Mouse (Mus musculus) limb, embryonic 14.5 days (tissue): ENCODE results near the gene Mycbpap. TPM values are rescaled to one million over a fixed set of nuclear protein-coding genes. Genes with fewer than 3 reads are reported as not detected.

Experiments
- ATAC-seq: fragments of 200-750 bp; cut with Nextera tagmentation; 2 replicates; pipeline ENCODE4 v1.8.0; 2017; ENCODE audit warnings: low read depth, moderate number of reproducible peaks, moderate TSS enrichment; ENCODE audit not compliant: low FRiP score
- DNase-seq: peaks from one replicate; pipeline ENCODE4 v3.0.0-alpha.2; 2015; ENCODE audit warnings: low spot score
- H3K27ac ChIP-seq: fragments of 300-500 bp; sonication (generic); replicated peaks from 2 replicates; pipeline ENCODE4 v1.5.1; 2014; ENCODE audit warnings: low read depth, mild to moderate bottlenecking, low read length, moderate library complexity, mixed read lengths
- H3K27me3 ChIP-seq: fragments of 300-500 bp; sonication (generic); 2 replicates; pipeline ENCODE4 v1.6.1; 2014; ENCODE audit warnings: low read length, mixed read lengths; ENCODE audit not compliant: control insufficient read depth, insufficient read depth
- H3K36me3 ChIP-seq: fragments of 300-500 bp; sonication (generic); 2 replicates; pipeline ENCODE4 v1.6.1; 2014; ENCODE audit warnings: mild to moderate bottlenecking, low read length, moderate library complexity, mixed read lengths; ENCODE audit not compliant: control insufficient read depth, insufficient read depth
- H3K4me1 ChIP-seq: fragments of 300-500 bp; sonication (generic); 2 replicates; pipeline ENCODE4 v1.6.1; 2014; ENCODE audit warnings: antibody characterized with exemption, low read length, mixed read lengths; ENCODE audit not compliant: control insufficient read depth, insufficient read depth
- H3K4me2 ChIP-seq: fragments of 300-500 bp; sonication (generic); replicated peaks from 2 replicates; pipeline ENCODE4 v1.6.1; 2014; ENCODE audit warnings: low read depth, mild to moderate bottlenecking, low read length, moderate library complexity; ENCODE audit not compliant: severe bottlenecking
- H3K4me3 ChIP-seq: fragments of 300-500 bp; sonication (generic); replicated peaks from 2 replicates; pipeline ENCODE4 v1.5.1; 2014; ENCODE audit warnings: low read length
- H3K9ac ChIP-seq: fragments of 300-500 bp; sonication (generic); 2 replicates; pipeline ENCODE4 v1.6.1; 2014; ENCODE audit warnings: mild to moderate bottlenecking, low read depth, low read length, moderate library complexity; ENCODE audit not compliant: severe bottlenecking
- H3K9me3 ChIP-seq: fragments of 300-500 bp; sonication (generic); 2 replicates; pipeline ENCODE4 v1.6.1; 2016; ENCODE audit warnings: low read length; ENCODE audit not compliant: control insufficient read depth
- POLR2A ChIP-seq: fragments of 200-500 bp; IDR thresholded peaks from 2 replicates; pipeline ENCODE4 v1.8.0; 2012; ENCODE audit warnings: inconsistent platforms, mild to moderate bottlenecking, moderate library complexity, borderline replicate concordance; ENCODE audit not compliant: insufficient read depth, insufficient read length; ENCODE audit errors: extremely low read depth
- WGBS: fragments of 180-500 bp; shearing (Covaris S2); extraction: QIAGEN DNeasy Blood & Tissue Kit; methylation state at CpG from one replicate; pipeline ENCODE4 v1.1.7; 2014; 5-methylcytosine and 5-hydroxymethylcytosine counted together
- polyA plus RNA-seq, 2 experiments: library from polyadenylated mRNA; depleted of rRNA in 1 of 2; stranded (reverse) in 1 of 2; unstranded in 1 of 2; fragments of >200 nt; fragmentation: Nextera tagmentation in 1 of 2; extraction: Ambion mirVana in 1 of 2; gene quantifications; 2 replicates each; pipeline versions ENCODE4 v1.2.1 to v1.2.3; 2012 to 2014

Mycbpap gene
- polyA plus RNA-seq, 2 experiments: 1.2 to 2.6 TPM

DNA sequence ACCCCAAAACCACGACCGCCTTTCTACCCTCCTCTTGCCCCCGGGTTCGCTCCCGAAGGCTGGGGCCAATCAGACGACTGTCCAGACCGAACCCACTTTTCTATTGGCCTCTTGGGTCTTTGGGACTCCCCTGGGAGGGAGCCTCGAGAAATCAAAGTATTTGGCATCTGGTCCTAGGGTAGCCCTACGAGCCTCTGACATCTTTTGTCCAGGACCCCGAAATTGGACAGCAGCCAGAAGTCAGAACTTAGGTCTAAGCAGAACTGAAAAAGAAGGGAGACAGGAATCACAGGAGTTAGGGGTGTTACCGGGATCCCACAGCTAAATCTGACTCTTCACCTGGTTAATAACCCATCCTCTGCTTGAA is 47.0 kb downstream of the Mycbpap start:
- Histone ChIP-seq H3K27me3 (no peaks in the 10 kb centered on the region), H3K4me1 (peaks cover 26% of the 10 kb centered on the region), H3K36me3 (no peaks in the 10 kb centered on the region), H3K4me3 (peak overlapping the region; percentile 96), H3K27ac (peak overlapping the region; percentile 96; the same call in 1 of the 2 replicates), H3K9me3 (no peaks in the 10 kb centered on the region), H3K9ac (peak overlapping the region; percentile 95; the same call in 1 of the 2 replicates), H3K4me2 (peak overlapping the region; percentile 64)
- DNase-seq (no peak), ATAC-seq (no peak)
- WGBS: under 1% methylated on average over 11 of the region's 11 CpGs
- TF ChIP-seq POLR2A: no peak

DNA sequence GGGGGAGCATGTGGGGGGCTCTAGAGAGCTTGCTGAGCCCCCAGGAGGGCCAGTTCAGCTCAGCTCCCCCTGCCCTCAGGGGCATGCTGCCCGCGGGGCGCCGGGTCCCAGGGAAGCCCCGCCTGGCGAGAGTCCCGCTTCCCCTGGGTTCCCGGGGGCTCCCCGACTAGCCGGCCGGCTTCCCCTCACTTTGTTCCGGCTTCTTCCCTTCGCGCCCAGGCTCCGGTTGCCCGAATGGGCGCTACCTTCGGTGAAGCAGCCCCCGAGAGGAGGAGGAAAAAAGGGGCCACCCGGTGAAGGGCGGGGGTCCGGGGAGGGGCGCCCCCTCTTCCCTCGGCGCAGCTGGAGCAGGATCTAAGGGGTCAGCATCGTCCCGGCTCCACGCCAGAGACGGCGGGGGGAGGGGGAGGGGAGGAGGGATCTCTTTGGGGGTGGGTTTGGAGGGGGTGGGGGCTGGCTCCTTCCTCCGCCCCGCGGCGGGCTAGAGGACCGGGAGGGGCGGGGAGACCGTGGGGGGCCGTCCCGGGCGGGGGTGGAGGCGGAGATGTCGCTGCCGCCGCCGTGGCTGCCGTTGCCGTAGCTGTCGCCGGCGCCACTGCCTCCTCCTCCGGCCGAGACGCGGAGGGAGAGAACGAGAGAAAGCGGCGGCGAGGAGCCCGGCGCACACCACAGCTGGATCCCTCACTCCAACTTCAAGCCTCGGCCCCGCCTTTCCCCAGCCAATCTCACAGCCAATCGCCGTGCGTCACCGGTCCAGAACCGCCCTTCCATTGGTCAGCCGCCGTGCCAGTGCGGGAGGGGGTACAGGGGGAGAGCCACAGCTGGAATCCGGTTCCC is 47.6 kb downstream of the Mycbpap start, which contains the start of gene Cacna1g:
Gene Cacna1g, minus strand, starts transcription at position 492 of the 837 bp plus-strand sequence.
- WGBS: under 1% methylated on average over 22 of the region's 71 CpGs

DNA sequence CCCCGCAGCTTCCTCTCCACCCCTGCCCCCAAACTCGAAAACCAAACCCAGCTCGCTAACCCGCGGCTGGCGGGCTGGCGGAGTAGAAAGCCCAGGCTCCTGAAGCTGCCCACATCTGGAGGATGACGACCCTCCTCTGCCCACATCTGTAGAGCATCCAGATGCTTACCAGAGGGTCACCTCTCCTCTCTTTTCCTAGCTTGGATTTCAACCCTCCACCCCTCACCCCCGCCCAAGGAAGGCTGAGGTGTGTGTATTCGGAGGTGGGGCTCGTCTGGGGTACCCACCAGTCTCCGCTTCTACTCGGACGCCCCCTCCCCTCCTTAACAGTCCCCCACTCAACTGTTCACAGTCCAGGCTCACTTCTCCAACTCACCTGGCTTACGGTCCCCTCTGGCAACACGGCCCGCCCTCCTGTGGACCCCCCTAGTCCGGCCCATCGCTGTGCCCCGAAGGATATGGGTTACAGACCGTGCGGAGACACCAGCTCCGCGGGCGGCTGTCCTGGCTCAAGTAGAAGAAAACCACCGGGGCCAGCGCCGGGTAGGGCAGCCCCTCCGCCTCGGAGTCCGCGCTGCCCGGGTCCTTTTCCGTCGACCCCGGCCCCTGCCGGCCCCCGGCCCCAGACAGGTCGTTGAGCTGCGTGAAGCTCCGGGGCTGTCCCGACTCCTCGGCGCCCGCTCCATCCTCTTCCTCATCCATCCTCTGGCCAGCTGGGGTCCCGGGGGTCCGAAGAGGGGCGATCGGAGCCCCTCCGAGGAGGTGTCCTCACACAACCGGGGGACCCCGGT is 48.4 kb downstream of the Mycbpap start:
- H3K4me2 ChIP-seq: peak overlapping the region; percentile 64
- H3K36me3 ChIP-seq: no peaks in the 10 kb centered on the region
- no peaks in the 10 kb centered on the region for H3K9me3 ChIP-seq
- TF ChIP-seq POLR2A: no peak
- DNase-seq: no peak
- H3K9ac ChIP-seq: peak overlapping the region; percentile 95
- WGBS: 2% methylated on average over 39 of the region's 52 CpGs
- H3K27ac ChIP-seq: peak overlapping the region; percentile 96
- no peak for ATAC-seq
- peaks cover 41% of the 10 kb centered on the region for H3K4me1 ChIP-seq
- peak overlapping the region; percentile 96 for H3K4me3 ChIP-seq
- H3K27me3 ChIP-seq: no peaks in the 10 kb centered on the region

More for the DNA sequence above, 47.6 kb downstream of the Mycbpap start, which contains the start of gene Cacna1g:
- Histone ChIP-seq H3K9ac (peak within 1 kb of the TSS; percentile 95), H3K36me3 (no peaks in the 10 kb centered on the region), H3K4me1 (peaks cover 32% of the 10 kb centered on the region), H3K27me3 (no peaks in the 10 kb centered on the region), H3K4me3 (peak within 1 kb of the TSS; percentile 96), H3K27ac (peak within 1 kb of the TSS; percentile 96), H3K4me2 (peak within 1 kb of the TSS; percentile 64), H3K9me3 (no peaks in the 10 kb centered on the region)
- 0 out of 2 replicates have a peak, but pooled peaks have one; percentile 65 for TF ChIP-seq POLR2A
- DNase-seq: peak; percentile 96
- peak; percentile 95 for ATAC-seq

DNA sequence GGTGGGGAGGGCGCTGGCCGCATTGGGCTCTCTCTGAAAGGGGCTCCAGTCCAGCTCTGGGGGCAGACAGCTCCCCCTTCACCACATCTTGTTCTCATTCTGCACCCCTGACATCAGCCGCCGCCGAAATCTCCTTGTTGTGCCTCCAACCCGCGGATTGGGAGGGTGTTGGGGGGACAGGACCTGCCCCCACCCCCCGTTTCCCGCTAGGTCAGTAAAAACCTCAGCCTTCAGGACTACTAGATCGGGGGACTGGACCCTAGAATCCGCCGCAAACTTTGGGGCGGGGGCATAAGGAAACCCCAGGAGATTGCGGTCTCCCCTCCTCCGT is 49.0 kb downstream of the Mycbpap start:
- 1% methylated on average over 15 of the region's 15 CpGs for WGBS
- peak; percentile 56 for DNase-seq
- H3K4me2 ChIP-seq: peak overlapping the region; percentile 64
- no peak for ATAC-seq
- no peaks in the 10 kb centered on the region for H3K9me3 ChIP-seq
- H3K27me3 ChIP-seq: no peaks in the 10 kb centered on the region
- no peak for TF ChIP-seq POLR2A
- H3K27ac ChIP-seq: peak overlapping the region; percentile 96
- H3K4me1 ChIP-seq: peaks cover 46% of the 10 kb centered on the region
- peak overlapping the region; percentile 95 for H3K9ac ChIP-seq
- H3K36me3 ChIP-seq: 0 out of 2 replicates have a peak, but pooled peaks cover 3% of the 10 kb centered on the region
- peak overlapping the region; percentile 96 for H3K4me3 ChIP-seq
